Mouse (Mus musculus) brain, embryonic 14.5 days (tissue): ENCODE results near the gene Micu2.
A peak's percentile ranks its signal among the peaks of the same experiment; 100 is the strongest.

Experiments
- CTCF ChIP-seq: fragments of 200-500 bp; IDR thresholded peaks from 2 replicates; pipeline ENCODE4 v1.5.1; 2012; ENCODE audit warnings: inconsistent platforms, mild to moderate bottlenecking, moderate library complexity, borderline replicate concordance; ENCODE audit not compliant: insufficient read depth, insufficient read length; ENCODE audit errors: extremely low read depth
- POLR2A ChIP-seq: fragments of 200-500 bp; IDR thresholded peaks from 2 replicates; pipeline ENCODE4 v1.6.1; 2012; ENCODE audit warnings: mild to moderate bottlenecking, inconsistent platforms, borderline replicate concordance; ENCODE audit not compliant: poor library complexity, insufficient read depth, insufficient read length, severe bottlenecking; ENCODE audit errors: extremely low read depth

GRCm38 (mm10) chr14:58034567-58034966 is 35.5 kb upstream of the Micu2 start:
- no peak for TF ChIP-seq POLR2A
- TF ChIP-seq CTCF = peak; percentile 71; the same call in 1 of the 2 replicates
